In the genomic region with DNA sequence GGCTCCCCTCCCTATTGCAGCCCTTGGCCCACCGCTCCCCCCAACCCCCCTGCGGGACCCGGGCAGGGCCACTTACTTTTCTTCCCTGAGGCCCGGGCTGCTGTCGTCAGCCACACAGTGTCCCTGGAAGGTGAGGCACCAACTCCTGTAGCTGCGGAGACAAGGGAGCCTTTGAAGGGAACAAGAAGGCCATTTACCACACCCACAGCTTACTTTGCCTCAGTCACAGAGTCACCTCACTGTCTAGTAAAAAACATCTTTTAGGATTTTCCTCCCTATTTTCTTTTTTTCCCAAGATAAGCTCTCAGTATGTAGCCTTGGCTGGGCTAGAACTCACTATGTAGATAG, we compare ENCODE assay signal across 8 mouse cellular contexts. TPM values are rescaled to one million over a fixed set of nuclear protein-coding genes. Genes with fewer than 3 reads are reported as not detected.
A peak's percentile ranks its signal among the peaks of the same experiment; 100 is the strongest.
DNase-seq lines count a peak whose midpoint lies in the region; ATAC-seq and TF ChIP-seq lines count a peak whose summit lies in the region.

No protein-coding gene starts in this region.

- H3K36me3 ChIP-seq in kidney, embryonic 15.5 days, result no peaks in the 10 kb centered on the region
- no peaks in the 10 kb centered on the region for H3K36me3 ChIP-seq in hindbrain, embryonic 13.5 days
- H3K36me3 ChIP-seq in midbrain, embryonic 14.5 days (ENCODE audit: control insufficient read depth, insufficient read depth, low read length), result no peaks in the 10 kb centered on the region

- H3K27ac ChIP-seq in kidney, embryonic 15.5 days, result peak overlapping the region; percentile 97
- H3K27ac ChIP-seq in bone marrow macrophage, adult 2 months (ENCODE audit: insufficient read depth, low read depth, low read length), result peak overlapping the region; percentile 69
- H3K27ac ChIP-seq in hindbrain, embryonic 13.5 days, result peak overlapping the region; percentile 98
- peak overlapping the region; percentile 98 for H3K27ac ChIP-seq in midbrain, embryonic 14.5 days (replicated peaks; ENCODE audit: low read depth, low read length)

- H3K4me1 ChIP-seq in kidney, embryonic 15.5 days, result peaks cover 33% of the 10 kb centered on the region
- H3K4me1 ChIP-seq in bone marrow macrophage, adult 2 months (ENCODE audit: control insufficient read depth, insufficient read depth, low read length), result peaks cover 23% of the 10 kb centered on the region
- peaks cover 23% of the 10 kb centered on the region for H3K4me1 ChIP-seq in hindbrain, embryonic 13.5 days (replicated peaks)
- H3K4me1 ChIP-seq in midbrain, embryonic 14.5 days (ENCODE audit: control insufficient read depth, insufficient read depth, low read length), result peaks cover 8% of the 10 kb centered on the region; the same call in 1 of the 2 replicates

- TF ChIP-seq CTCF in bone marrow macrophage, adult 2 months (IDR thresholded peaks at IDR 0.05; ENCODE audit: low read depth, low read length), result no peak

- no peaks in the 10 kb centered on the region for H3K27me3 ChIP-seq in kidney, embryonic 15.5 days
- 0 out of 2 replicates have a peak, but pooled peaks cover 9% of the 10 kb centered on the region for H3K27me3 ChIP-seq in hindbrain, embryonic 13.5 days
- H3K27me3 ChIP-seq in midbrain, embryonic 14.5 days (ENCODE audit: control insufficient read depth, insufficient read depth, low read length), result 0 out of 2 replicates have a peak, but pooled peaks cover 4% of the 10 kb centered on the region

- no peaks in the 10 kb centered on the region for H3K9me3 ChIP-seq in kidney, embryonic 15.5 days (replicated peaks)
- H3K9me3 ChIP-seq in hindbrain, embryonic 13.5 days, result no peaks in the 10 kb centered on the region
- H3K9me3 ChIP-seq in midbrain, embryonic 14.5 days (ENCODE audit: control insufficient read depth, low read length), result no peaks in the 10 kb centered on the region

- H3K4me3 ChIP-seq in kidney, embryonic 15.5 days (replicated peaks), result peak overlapping the region; percentile 64
- H3K4me3 ChIP-seq in bone marrow macrophage, adult 2 months (ENCODE audit: insufficient read depth, low read length), result peak overlapping the region; percentile 63
- H3K4me3 ChIP-seq in hindbrain, embryonic 13.5 days, result peak overlapping the region; percentile 59
- H3K4me3 ChIP-seq in midbrain, embryonic 14.5 days (replicated peaks; ENCODE audit: low read depth, low read length), result peak overlapping the region; percentile 58

- H3K4me2 ChIP-seq in kidney, embryonic 15.5 days, result peak overlapping the region; percentile 96
- peak overlapping the region; percentile 91 for H3K4me2 ChIP-seq in hindbrain, embryonic 13.5 days
- H3K4me2 ChIP-seq in midbrain, embryonic 14.5 days (ENCODE audit: low read length), result peak overlapping the region; percentile 87

- ATAC-seq in kidney, embryonic 15.5 days (replicated peaks; ENCODE audit: low FRiP score), result no peak
- no peak for ATAC-seq in hindbrain, embryonic 13.5 days (ENCODE audit: low FRiP score)
- ATAC-seq in midbrain, embryonic 14.5 days (ENCODE audit: low FRiP score, low TSS enrichment), result no peak

- TF ChIP-seq POLR2A in bone marrow macrophage, adult 2 months (IDR thresholded peaks at IDR 0.05; ENCODE audit: borderline replicate concordance, low read depth, low read length), result no peak

- WGBS in kidney, embryonic 15.5 days, result 4% methylated on average over 6 of the region's 6 CpGs
- 3% methylated on average over 6 of the region's 6 CpGs for WGBS in hindbrain, embryonic 13.5 days
- whole genome bisulfite sequencing in midbrain, embryonic 14.5 days, result 8% methylated on average over 6 of the region's 6 CpGs

- DNase-seq in kidney, adult 9 months, result no peak
- peak; percentile 63 for DNase-seq in midbrain, embryonic 14.5 days
- DNase-seq in ovary, postnatal 10 days (ENCODE audit: low spot score), result no peak
- DNase-seq in adrenal gland, adult (ENCODE audit: inconsistent age in 2 of 2, low spot score in 1 of 2), result no peak
- no peak for DNase-seq in right cerebral cortex, adult 2 months (ENCODE audit: low spot score in 2 of 2)

- peak overlapping the region; percentile 91 for H3K9ac ChIP-seq in kidney, embryonic 15.5 days
- peak overlapping the region; percentile 94 for H3K9ac ChIP-seq in hindbrain, embryonic 13.5 days
- peak overlapping the region; percentile 87 for H3K9ac ChIP-seq in midbrain, embryonic 14.5 days (replicated peaks; ENCODE audit: low read length)

RNA-seq across cellular contexts. Expression of a gene that starts 11.1 kb away (rescaled TPM):
- 9.6 and 10.1 TPM in 2 replicates for polyA plus RNA-seq in kidney, embryonic 15.5 days (2015; fragmentation: Nextera tagmentation; extraction: Ambion mirVana)
- 6.8 and 10.0 TPM in 2 replicates for polyA plus RNA-seq in bone marrow macrophage, adult 2 months (2012; ENCODE audit: insufficient read depth, insufficient read length, missing spikeins)
- 0.61 and 1.4 TPM in 2 replicates for polyA plus RNA-seq in hindbrain, embryonic 13.5 days (2015; fragmentation: Nextera tagmentation; extraction: Ambion mirVana)
- 1.4 and 1.9 TPM in 2 replicates for polyA plus RNA-seq in midbrain, embryonic 14.5 days (2014; fragmentation: Nextera tagmentation; extraction: Ambion mirVana)

RNA-seq across cellular contexts. Expression of a gene that starts 16.6 kb away (rescaled TPM):
- 0.30 TPM in 1 of 2 replicates, not detected in the other for polyA plus RNA-seq in kidney, embryonic 15.5 days (2015; fragmentation: Nextera tagmentation; extraction: Ambion mirVana)
- not detected in 2 replicates for polyA plus RNA-seq in bone marrow macrophage, adult 2 months (2012; ENCODE audit: insufficient read depth, insufficient read length, missing spikeins)
- 0.17 TPM in 1 of 2 replicates, not detected in the other for polyA plus RNA-seq in hindbrain, embryonic 13.5 days (2015; fragmentation: Nextera tagmentation; extraction: Ambion mirVana)
- polyA plus RNA-seq in midbrain, embryonic 14.5 days (2014; fragmentation: Nextera tagmentation; extraction: Ambion mirVana), result 0.16 TPM in 1 of 2 replicates, not detected in the other

RNA-seq across cellular contexts. Expression of a gene that starts 28.8 kb away (rescaled TPM):
- 179 and 189 TPM in 2 replicates for polyA plus RNA-seq in kidney, embryonic 15.5 days (2015; fragmentation: Nextera tagmentation; extraction: Ambion mirVana)
- 151 and 157 TPM in 2 replicates for polyA plus RNA-seq in bone marrow macrophage, adult 2 months (2012; ENCODE audit: insufficient read depth, insufficient read length, missing spikeins)
- polyA plus RNA-seq in hindbrain, embryonic 13.5 days (2015; fragmentation: Nextera tagmentation; extraction: Ambion mirVana), result 646 and 674 TPM in 2 replicates
- 420 and 582 TPM in 2 replicates for polyA plus RNA-seq in midbrain, embryonic 14.5 days (2014; fragmentation: Nextera tagmentation; extraction: Ambion mirVana)

RNA-seq across cellular contexts. Expression of a gene that starts 31.3 kb away (rescaled TPM):
- polyA plus RNA-seq in kidney, embryonic 15.5 days (2015; fragmentation: Nextera tagmentation; extraction: Ambion mirVana), result 29.4 and 29.9 TPM in 2 replicates
- 9.5 and 9.8 TPM in 2 replicates for polyA plus RNA-seq in bone marrow macrophage, adult 2 months (2012; ENCODE audit: insufficient read depth, insufficient read length, missing spikeins)
- 25.6 and 28.3 TPM in 2 replicates for polyA plus RNA-seq in hindbrain, embryonic 13.5 days (2015; fragmentation: Nextera tagmentation; extraction: Ambion mirVana)
- 23.0 and 24.0 TPM in 2 replicates for polyA plus RNA-seq in midbrain, embryonic 14.5 days (2014; fragmentation: Nextera tagmentation; extraction: Ambion mirVana)
